Mouse (Mus musculus): ENCODE data around the gene Ugt1a7c.
"Not testable (repeated sequence)": the region's sequence is repeated elsewhere in the genome, so short reads cannot be mapped to it uniquely, and the experiment has no call there.

Ugt1a7c gene

GRCm38 (mm10) chr1:88094941-88095492, at the start of gene Ugt1a7c:
TSS of gene Ugt1a7c (plus strand) at chr1:88095062.
- no peak for DNase-seq (ENCODE audit: low spot score in 2 of 2)

- DNase-seq (ENCODE audit: low spot score in 2 of 2), result not testable (repeated sequence)
These were observed 47.5 kb upstream of the Ugt1a7c start for GRCm38 (mm10) chr1:88047408-88047807.

GRCm38 (mm10) chr1:88055088-88055487, 39.8 kb upstream of the Ugt1a7c start, which contains the start of gene Ugt1a10:
TSS of gene Ugt1a10 (plus strand) at chr1:88055388.
- DNase-seq (ENCODE audit: low spot score in 2 of 2), result no peak

DNA sequence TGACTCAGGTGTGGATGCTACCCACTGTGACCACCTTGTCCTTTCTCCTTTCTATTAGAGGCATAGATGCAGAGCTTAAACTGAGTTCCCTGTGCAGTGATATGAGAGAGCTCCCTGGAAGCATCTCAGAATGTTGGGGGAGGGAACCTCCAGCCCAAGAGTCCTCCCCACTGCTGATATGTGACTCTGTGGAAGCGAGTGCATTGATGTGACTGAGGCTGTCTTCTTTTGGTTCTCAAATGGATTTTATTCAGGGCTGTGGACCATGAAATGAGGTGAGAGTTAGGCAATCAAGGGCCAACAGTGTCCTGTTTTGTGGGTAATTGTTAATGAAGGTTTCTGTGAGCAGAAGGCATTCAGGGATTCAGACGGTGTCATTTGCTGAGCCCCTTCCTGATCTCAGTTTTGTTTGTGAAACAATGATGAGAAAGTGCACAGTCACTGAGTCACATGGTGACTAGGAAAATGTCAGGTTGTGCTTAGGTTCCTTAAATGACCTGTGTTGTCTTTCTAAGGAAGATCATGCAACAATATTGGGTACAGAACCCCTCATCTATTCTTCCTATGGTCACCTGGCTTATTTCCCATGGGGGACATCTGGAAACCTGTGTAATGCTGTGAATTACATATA, 28.3 kb upstream of the Ugt1a7c start:
- DNase-seq (ENCODE audit: low spot score in 2 of 2), result not testable (repeated sequence)

DNA sequence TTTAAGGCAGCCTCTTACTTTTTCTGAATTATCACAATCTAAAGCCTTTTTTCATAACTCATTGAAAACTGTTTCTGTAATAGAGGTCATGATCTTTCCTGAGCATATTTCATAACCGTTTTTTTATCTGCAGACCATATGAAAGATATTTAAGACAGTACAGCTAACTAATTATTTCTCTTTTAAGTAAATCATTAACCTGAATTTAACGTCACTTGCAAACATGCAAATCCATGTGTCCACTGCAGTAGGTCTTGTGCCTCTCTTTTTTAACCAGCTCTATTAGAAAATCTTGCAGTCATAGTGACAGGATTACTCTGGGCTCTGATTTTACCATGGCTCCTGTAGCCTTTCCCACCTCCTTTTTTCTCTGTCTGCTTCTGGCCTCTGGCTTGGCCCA, 24.4 kb upstream of the Ugt1a7c start, which contains the start of gene Ugt1a9:
Ugt1a9 (plus strand) TSS at position 306 of the 400 bp plus-strand sequence.
- DNase-seq (ENCODE audit: low spot score in 2 of 2), result no peak

DNA sequence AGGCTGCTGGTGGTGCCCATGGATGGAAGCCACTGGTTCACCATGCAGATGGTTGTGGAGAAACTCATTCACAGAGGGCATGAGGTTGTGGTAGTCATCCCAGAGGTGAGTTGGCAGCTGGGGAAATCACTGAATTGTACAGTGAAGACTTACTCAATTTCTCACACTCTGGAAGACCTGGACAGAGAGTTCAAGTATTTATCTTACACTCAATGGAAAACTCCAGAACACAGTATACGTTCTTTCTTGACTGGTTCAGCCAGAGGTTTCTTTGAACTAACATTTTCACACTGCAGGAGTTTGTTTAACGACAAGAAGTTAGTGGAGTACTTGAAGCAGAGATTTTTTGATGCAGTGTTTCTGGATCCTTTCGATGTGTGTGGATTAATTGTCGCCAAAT, 24.0 kb upstream of the Ugt1a7c start:
- no peak for DNase-seq (ENCODE audit: low spot score in 2 of 2)

DNA sequence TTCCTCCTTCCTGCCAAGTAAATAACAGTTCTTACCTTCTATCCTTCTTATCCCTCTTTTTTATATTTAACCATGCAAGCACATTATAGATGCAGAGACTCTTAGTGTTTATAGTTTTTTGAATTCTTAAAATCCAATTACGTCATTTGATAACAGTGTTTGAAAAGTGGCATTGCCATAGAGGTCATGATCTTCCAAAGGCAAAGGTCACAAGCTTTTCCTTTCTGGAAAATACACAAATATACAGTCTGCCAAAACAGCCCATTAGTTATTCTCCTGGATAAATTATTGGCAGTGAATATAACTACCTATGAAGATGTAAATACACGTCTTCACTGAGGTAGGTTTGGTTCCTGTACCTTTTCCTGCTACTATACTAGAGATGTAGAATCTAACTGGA, 20.4 kb upstream of the Ugt1a7c start:
- no peak for DNase-seq (ENCODE audit: low spot score in 2 of 2)

DNA sequence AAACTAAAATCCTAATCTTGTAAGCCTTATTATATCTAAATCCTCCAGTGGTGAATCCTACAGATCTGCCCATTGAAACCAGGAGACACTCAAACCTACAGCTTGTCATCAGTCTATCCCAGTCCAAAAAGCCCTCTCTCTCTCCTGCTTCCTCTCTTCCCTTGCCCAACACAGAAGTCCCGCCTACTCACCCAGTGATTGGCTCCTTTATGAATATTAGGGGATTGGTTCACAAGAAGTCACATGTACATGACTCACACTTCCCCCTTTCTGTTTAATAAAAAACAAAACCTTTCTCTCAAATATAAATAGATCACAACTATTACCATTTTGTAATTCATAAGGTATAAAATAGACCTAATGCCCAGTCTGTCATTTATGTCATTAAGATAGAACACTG, 17.7 kb upstream of the Ugt1a7c start:
- DNase-seq (ENCODE audit: low spot score in 2 of 2), result no peak

DNA sequence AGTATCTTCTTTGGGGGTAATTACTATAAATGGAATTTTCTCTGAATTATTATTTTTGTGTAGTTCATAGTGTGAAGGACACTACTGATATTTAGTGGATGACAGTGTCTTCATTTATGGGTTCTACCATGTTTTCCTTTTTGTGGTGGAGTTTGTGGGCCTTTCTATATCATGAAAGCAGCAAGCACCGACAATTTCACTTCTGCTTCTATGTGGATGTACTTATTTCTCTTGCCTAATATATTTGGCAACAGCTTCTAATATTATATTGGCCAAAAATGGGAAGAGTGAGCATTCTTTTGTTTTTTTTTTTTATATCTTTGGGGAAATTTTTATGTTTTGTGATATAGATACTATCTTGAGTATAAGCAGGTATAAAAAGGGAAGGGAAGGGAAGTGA, 13.2 kb upstream of the Ugt1a7c start:
- no peak for DNase-seq (ENCODE audit: low spot score in 2 of 2)

GRCm38 (mm10) chr1:88086125-88086524, 8.7 kb upstream of the Ugt1a7c start:
- DNase-seq (ENCODE audit: low spot score in 2 of 2), result no peak

DNA sequence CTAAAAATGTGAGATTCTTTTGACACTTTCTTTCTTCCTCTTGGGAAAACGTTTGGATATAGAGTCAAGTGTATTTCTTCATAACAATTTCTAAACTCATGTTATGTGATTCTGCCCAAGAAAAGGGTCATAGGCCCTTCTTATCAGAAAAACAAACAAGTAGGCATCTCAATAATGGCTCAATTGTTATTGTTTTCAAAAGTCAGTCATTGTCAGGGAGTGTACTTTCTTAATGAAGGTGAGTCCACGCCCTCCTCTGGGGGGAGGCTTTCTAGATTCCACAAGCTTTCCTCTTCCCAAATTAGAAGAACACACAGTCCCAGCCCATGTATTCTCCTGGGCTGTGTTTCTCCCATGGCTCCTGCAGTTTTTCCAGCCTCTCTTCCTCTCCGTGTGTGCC, 7.3 kb upstream of the Ugt1a7c start, which contains the start of gene Ugt1a8:
Ugt1a8 (plus strand) TSS at position 301 of the 400 bp plus-strand sequence.
- no peak for DNase-seq (ENCODE audit: low spot score in 2 of 2)

- no peak for DNase-seq (ENCODE audit: low spot score in 2 of 2)
These were observed 2.5 kb upstream of the Ugt1a7c start for GRCm38 (mm10) chr1:88092341-88092740.

- peak; percentile 5 to 10 for DNase-seq (ENCODE audit: low spot score in 2 of 2)
These were observed 589 bp upstream of the Ugt1a7c start for GRCm38 (mm10) chr1:88094270-88094676.

GRCm38 (mm10) chr1:88098546-88098945, 3.7 kb downstream of the Ugt1a7c start:
- not testable (repeated sequence) for DNase-seq (ENCODE audit: low spot score in 2 of 2)

GRCm38 (mm10) chr1:88099691-88100090, 4.8 kb downstream of the Ugt1a7c start:
- DNase-seq (ENCODE audit: low spot score in 2 of 2), result not testable (repeated sequence)

DNA sequence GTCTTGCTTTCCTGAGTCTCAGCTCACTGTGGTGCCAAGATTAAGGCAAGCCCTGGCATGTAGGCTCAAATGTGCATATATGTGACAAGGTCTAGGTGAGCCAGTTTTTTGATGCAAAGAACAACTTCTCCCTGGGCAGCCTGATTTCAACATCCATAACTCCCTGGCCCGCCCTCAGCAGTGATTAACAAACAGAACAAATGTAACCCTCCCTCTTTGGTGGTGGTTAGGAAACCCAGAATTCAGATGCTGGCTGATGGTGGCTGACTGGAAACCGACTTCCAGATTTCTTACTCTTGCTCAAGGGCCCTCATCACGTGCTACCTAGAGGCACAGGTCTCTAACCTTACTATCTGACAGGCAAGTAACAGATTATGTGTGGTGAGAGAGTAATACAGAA, 8.2 kb downstream of the Ugt1a7c start, which contains the start of gene Ugt1a6b:
Ugt1a6b (plus strand) TSS at position 234 of the 400 bp plus-strand sequence.
- DNase-seq (ENCODE audit: low spot score in 2 of 2), result not testable (repeated sequence)

- not testable (repeated sequence) for DNase-seq (ENCODE audit: low spot score in 2 of 2)
These were observed 9.0 kb downstream of the Ugt1a7c start for GRCm38 (mm10) chr1:88103697-88104468.

GRCm38 (mm10) chr1:88104667-88105430, 10.0 kb downstream of the Ugt1a7c start:
- DNase-seq (ENCODE audit: low spot score in 2 of 2), result no peak

GRCm38 (mm10) chr1:88105656-88106055, 10.8 kb downstream of the Ugt1a7c start:
- no peak for DNase-seq (ENCODE audit: low spot score in 2 of 2)

DNA sequence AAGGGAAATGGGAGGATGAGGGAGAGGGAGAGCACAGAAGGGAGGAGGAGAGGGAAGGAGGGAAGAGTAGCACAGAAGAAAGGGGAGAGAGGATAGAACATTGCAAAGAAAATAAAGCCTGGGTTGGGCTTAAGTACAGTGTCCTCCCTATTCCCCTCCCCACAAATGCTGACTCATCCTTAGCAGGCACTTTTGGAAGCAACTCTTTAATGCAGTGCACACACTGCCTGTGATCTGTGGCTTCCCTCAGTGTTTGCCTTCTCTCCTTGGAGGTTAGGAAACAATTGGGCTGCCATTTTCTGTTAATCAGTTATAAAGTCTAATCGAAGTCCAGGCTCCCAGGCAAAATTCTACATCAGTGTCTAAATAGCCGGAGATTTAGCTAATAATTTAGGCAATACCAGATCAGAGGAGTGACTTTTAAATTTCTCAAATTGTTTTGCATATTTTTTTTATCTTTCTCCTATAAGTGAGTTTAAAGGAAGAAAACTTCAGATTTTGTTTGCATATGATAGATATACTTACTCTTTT, 14.2 kb downstream of the Ugt1a7c start:
- DNase-seq (ENCODE audit: low spot score in 2 of 2), result not testable (repeated sequence)

- not testable (repeated sequence) for DNase-seq (ENCODE audit: low spot score in 2 of 2)
These were observed 14.7 kb downstream of the Ugt1a7c start for GRCm38 (mm10) chr1:88109604-88110003.
